Mouse (Mus musculus) forebrain, embryonic 11.5 days (tissue): ENCODE measurements around the gene Olfr872. TPM values are rescaled to one million over a fixed set of nuclear protein-coding genes. Genes with fewer than 3 reads are reported as not detected.

ENCODE experiments used
- ATAC-seq: fragments of 200-750 bp; cut with Nextera tagmentation; replicated peaks from 2 replicates; pipeline ENCODE4 v1.8.0; 2017; ENCODE audit warnings: moderate TSS enrichment; ENCODE audit not compliant: low FRiP score
- DNase-seq: peaks from one replicate; pipeline ENCODE4 v3.0.0-alpha.2; 2017; ENCODE audit warnings: low spot score
- H3K27ac ChIP-seq: fragments of 300-500 bp; sonication (generic); 2 replicates; pipeline ENCODE4 v1.5.1; 2014; ENCODE audit warnings: low read depth, low read length
- H3K27me3 ChIP-seq: fragments of 300-500 bp; sonication (generic); 2 replicates; pipeline ENCODE4 v1.6.1; 2014; ENCODE audit warnings: mild to moderate bottlenecking, low read length, mixed read lengths; ENCODE audit not compliant: control insufficient read depth, insufficient read depth
- H3K36me3 ChIP-seq: fragments of 300-500 bp; sonication (generic); 2 replicates; pipeline ENCODE4 v1.6.1; 2014; ENCODE audit warnings: mild to moderate bottlenecking, low read length, moderate library complexity, mixed read lengths; ENCODE audit not compliant: control insufficient read depth, insufficient read depth
- H3K4me1 ChIP-seq: fragments of 300-500 bp; sonication (generic); replicated peaks from 2 replicates; pipeline ENCODE4 v1.6.1; 2014; ENCODE audit warnings: low read length, mixed read lengths; ENCODE audit not compliant: control insufficient read depth, insufficient read depth
- H3K4me2 ChIP-seq: fragments of 300-500 bp; sonication (generic); 2 replicates; pipeline ENCODE4 v1.6.1; 2014; ENCODE audit warnings: low read depth, mild to moderate bottlenecking, low read length, moderate library complexity, mixed read lengths; ENCODE audit not compliant: severe bottlenecking
- H3K4me3 ChIP-seq: fragments of 300-500 bp; sonication (generic); 2 replicates; pipeline ENCODE4 v1.5.1; 2014; ENCODE audit warnings: low read depth, low read length
- H3K9ac ChIP-seq: fragments of 300-500 bp; sonication (generic); 2 replicates; pipeline ENCODE4 v1.6.1; 2014; ENCODE audit warnings: low read length
- H3K9me3 ChIP-seq: fragments of 300-500 bp; sonication (generic); 2 replicates; pipeline ENCODE4 v1.6.1; 2016; ENCODE audit warnings: low read length, mixed read lengths; ENCODE audit not compliant: control insufficient read depth
- WGBS: fragments of 180-500 bp; shearing (Covaris S2); extraction: QIAGEN DNeasy Blood & Tissue Kit; methylation state at CpG from one replicate; pipeline ENCODE4 v1.1.7; 2014; 5-methylcytosine and 5-hydroxymethylcytosine counted together
- polyA plus RNA-seq: library from polyadenylated mRNA; unstranded; fragments of >200 nt; fragmentation: Nextera tagmentation; extraction: Ambion mirVana; gene quantifications from 2 replicates; pipeline ENCODE4 v1.2.1, GENCODE M21; 2014

The Olfr872 gene
- polyA plus RNA-seq, 1 experiment from 2014 or later = not detected

DNA sequence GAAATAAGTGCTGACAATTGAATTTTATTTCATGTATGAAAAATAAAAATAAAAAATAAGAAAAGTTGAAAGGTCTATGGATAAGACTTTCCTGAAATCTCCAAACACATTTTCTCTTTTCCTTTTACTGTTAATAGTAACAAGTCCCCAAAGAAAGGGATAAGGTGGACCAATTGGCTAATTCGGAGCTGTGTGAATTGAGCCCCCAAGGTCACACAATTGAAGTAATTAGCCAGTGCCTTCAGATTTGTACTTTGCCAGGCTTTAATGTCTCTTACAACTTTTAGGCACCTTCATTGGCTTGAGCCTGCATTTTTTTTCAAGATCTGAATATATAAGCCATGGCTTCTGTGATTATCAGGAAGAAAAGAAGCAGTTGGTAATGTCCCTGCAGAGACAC lies 61.3 kb downstream of the Olfr872 start, which contains the start of gene Olfr873:
Gene Olfr873 (plus strand): TSS at position 301 of the 400 bp plus-strand sequence.
- Histone ChIP-seq H3K27me3 (no peaks in the 10 kb centered on the region), H3K4me1 (no peaks in the 10 kb centered on the region), H3K27ac (no peak within 1 kb of the TSS), H3K4me2 (no peak within 1 kb of the TSS), H3K9ac (no peak within 1 kb of the TSS), H3K36me3 (no peaks in the 10 kb centered on the region), H3K4me3 (no peak within 1 kb of the TSS), H3K9me3 (no peaks in the 10 kb centered on the region)
- DNase-seq (no peak), ATAC-seq (no peak)
- 86% methylated on average over 1 of the region's 1 CpGs for WGBS

Other genes starting within 250 kb of the Olfr872 start
- gene Olfr866, start 209.1 kb upstream of the Olfr872 start, polyA plus RNA-seq = not detected in 2 replicates
- gene Olfr867, start 179.6 kb upstream of the Olfr872 start, polyA plus RNA-seq = not detected in 2 replicates
- gene Olfr868, start 138.5 kb upstream of the Olfr872 start, polyA plus RNA-seq = not detected in 2 replicates
- not detected in 2 replicates for gene Olfr869, start 108.1 kb upstream of the Olfr872 start, polyA plus RNA-seq
- gene Olfr870, start 63.1 kb upstream of the Olfr872 start, polyA plus RNA-seq = not detected in 2 replicates
- not detected in 2 replicates for gene Olfr871, start 24.9 kb upstream of the Olfr872 start, polyA plus RNA-seq
- gene Olfr39, start 45.2 kb downstream of the Olfr872 start, polyA plus RNA-seq = not detected in 2 replicates
- 0.04 TPM in 1 of 2 replicates, not detected in the other for gene Olfr873, start 61.4 kb downstream of the Olfr872 start, polyA plus RNA-seq
- gene Olfr18, start 99.0 kb downstream of the Olfr872 start, polyA plus RNA-seq = not detected in 2 replicates
- 31.9 and 35.1 TPM in 2 replicates for gene Zfp560, start 148.1 kb downstream of the Olfr872 start, polyA plus RNA-seq
- gene Zfp26, start 223.0 kb downstream of the Olfr872 start, polyA plus RNA-seq = 29.9 and 32.3 TPM in 2 replicates